25 mouse cellular contexts compared by ENCODE assay signal in the genomic region with DNA sequence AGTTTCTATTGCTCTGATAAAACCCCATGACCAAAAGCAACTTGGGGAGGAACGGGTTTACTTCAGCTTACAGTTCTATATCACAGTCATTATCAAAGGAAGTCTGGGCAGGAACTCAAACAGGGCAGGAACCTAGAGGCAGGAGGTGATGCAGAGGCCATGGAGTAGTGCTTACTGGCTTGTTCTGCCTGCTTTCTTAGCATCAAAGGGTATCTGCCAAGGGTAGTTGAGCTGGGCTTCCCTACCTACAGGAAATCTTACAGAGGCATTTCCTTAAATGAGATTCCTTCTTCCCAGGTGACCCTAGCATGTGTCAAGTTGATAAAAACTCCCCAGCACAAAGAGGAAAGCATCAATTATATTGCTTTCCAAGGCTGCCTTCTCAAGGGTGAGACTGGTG. TPM values are rescaled to one million over a fixed set of nuclear protein-coding genes. Genes with fewer than 3 reads are reported as not detected.
DNase-seq lines count a peak whose midpoint lies in the region; ATAC-seq and TF ChIP-seq lines count a peak whose summit lies in the region.
"Had no signal": no experiment of that assay in that cellular context is flagged by ENCODE, and none has a peak within 500 bp of the region (broad histone marks: within the 10 kb centered on the region; RNA-seq: fewer than 3 reads in every experiment).

No protein-coding gene starts in this region.

- TF ChIP-seq EP300 in heart, postnatal 0 days (IDR thresholded peaks at IDR 0.05; ENCODE audit: low read depth) = no peak

- DNase-seq in heart, adult 11 months = peak; percentile 62
- DNase-seq in heart, postnatal 14 days = no peak
- DNase-seq in heart, postnatal 0 days (ENCODE audit: low spot score) = no peak
- DNase-seq in heart, adult 9 months (ENCODE audit: low spot score in 2 of 2) = no peak
- DNase-seq in kidney, adult 9 months = peak; percentile 39
- DNase-seq in kidney, adult 11 months = no peak
- DNase-seq in kidney, postnatal 4 days = no peak
- DNase-seq: adrenal gland, adult 8-10 months; adrenal gland, postnatal 14 days; adrenal gland, postnatal 36 days; B cell, adult 2 months; cerebellum, adult 11-12 months; cerebellum, adult 2 months; cerebellum, adult 9-10 months; cerebellum, postnatal 10 days; cerebellum, postnatal 25 days had no signal

- peaks cover 46% of the 10 kb centered on the region for H3K4me1 ChIP-seq in heart, postnatal 0 days (ENCODE audit: control insufficient read depth, insufficient read depth)
- peaks cover 6% of the 10 kb centered on the region; the same call in 1 of the 2 replicates for H3K4me1 ChIP-seq in kidney, embryonic 16.5 days (ENCODE audit: insufficient read depth, low read length)
- H3K4me1 ChIP-seq: forebrain, embryonic 13.5 days had no signal

- peaks cover 45% of the 10 kb centered on the region for H3K36me3 ChIP-seq in heart, postnatal 0 days (replicated peaks; ENCODE audit: control insufficient read depth, insufficient read depth, low read length)
- H3K36me3 ChIP-seq in kidney, embryonic 16.5 days (ENCODE audit: insufficient read depth, low read length) = no peaks in the 10 kb centered on the region
- H3K36me3 ChIP-seq: embryonic facial prominence, embryonic 10.5 days; embryonic facial prominence, embryonic 12.5 days had no signal

- TF ChIP-seq CTCF in heart, postnatal 0 days (IDR thresholded peaks at IDR 0.05; ENCODE audit: low read depth) = no peak

- intact Hi-C loops in heart, postnatal 14 days (cut with DNase I) = no loop called here

- H3K27ac ChIP-seq in heart, postnatal 0 days (ENCODE audit: low read depth) = 0 out of 2 replicates have a peak overlapping the region, but pooled peaks have one; percentile 43
- H3K27ac ChIP-seq in kidney, embryonic 16.5 days (ENCODE audit: low read length) = peak overlapping the region; percentile 43; the same call in 1 of the 2 replicates
- H3K27ac ChIP-seq: embryonic facial prominence, embryonic 10.5 days; embryonic facial prominence, embryonic 12.5 days; forebrain, embryonic 13.5 days had no signal

- no peak overlapping the region for H3K4me3 ChIP-seq in heart, postnatal 0 days (ENCODE audit: low read depth, low read length)
- H3K4me3 ChIP-seq in kidney, embryonic 16.5 days (ENCODE audit: low read length) = no peak overlapping the region
- H3K4me3 ChIP-seq: embryonic facial prominence, embryonic 10.5 days; embryonic facial prominence, embryonic 12.5 days; forebrain, embryonic 13.5 days had no signal

- H3K9me3 ChIP-seq in heart, postnatal 0 days (replicated peaks; ENCODE audit: control insufficient read depth, low read length) = no peaks in the 10 kb centered on the region
- H3K9me3 ChIP-seq in kidney, embryonic 16.5 days (ENCODE audit: low read length) = no peaks in the 10 kb centered on the region
- H3K9me3 ChIP-seq: embryonic facial prominence, embryonic 10.5 days; embryonic facial prominence, embryonic 12.5 days; forebrain, embryonic 13.5 days; G1E had no signal

- no peaks in the 10 kb centered on the region for H3K27me3 ChIP-seq in heart, postnatal 0 days (ENCODE audit: control insufficient read depth, insufficient read depth, low read length)
- no peaks in the 10 kb centered on the region for H3K27me3 ChIP-seq in kidney, embryonic 16.5 days (ENCODE audit: insufficient read depth, low read length)
- H3K27me3 ChIP-seq: CH12.LX; embryonic facial prominence, embryonic 12.5 days; forebrain, embryonic 13.5 days; Patski had no signal

- no peak for ATAC-seq in heart, postnatal 0 days (ENCODE audit: insufficient read depth, low read depth)
- no peak for ATAC-seq in kidney, embryonic 16.5 days (ENCODE audit: low FRiP score, low TSS enrichment)
- ATAC-seq: activated CD4-positive, CD25-positive, alpha-beta regulatory T cell, adult 4 months; CD4-positive, CD25-positive, alpha-beta regulatory T cell, adult 4 months; forebrain, embryonic 13.5 days; Patski had no signal

- whole genome bisulfite sequencing in heart, postnatal 0 days = 22% methylated on average over 1 of the region's 1 CpGs
- 53% methylated on average over 1 of the region's 1 CpGs for WGBS in kidney, embryonic 16.5 days

- no peak overlapping the region for H3K4me2 ChIP-seq in heart, postnatal 0 days (ENCODE audit: low read depth, low read length)
- no peak overlapping the region for H3K4me2 ChIP-seq in kidney, embryonic 16.5 days (replicated peaks; ENCODE audit: low read depth, low read length)
- H3K4me2 ChIP-seq: embryonic facial prominence, embryonic 12.5 days; forebrain, embryonic 13.5 days had no signal

- no peak overlapping the region for H3K9ac ChIP-seq in heart, postnatal 0 days (replicated peaks; ENCODE audit: low read depth, low read length)
- no peak overlapping the region for H3K9ac ChIP-seq in kidney, embryonic 16.5 days (replicated peaks; ENCODE audit: low read length)
- H3K9ac ChIP-seq: embryonic facial prominence, embryonic 12.5 days; forebrain, embryonic 13.5 days had no signal

RNA-seq across cellular contexts. Expression of gene Ehd4, which starts 38.0 kb away (rescaled TPM):
- total RNA-seq in heart, postnatal 14 days (2021) = 100 to 1,000 TPM; 439 to 440 TPM
- total RNA-seq in heart, postnatal 0 days (2014; rRNA removed; ENCODE audit: low replicate concordance) = 231 and 250 TPM in 2 replicates
- polyA plus RNA-seq in heart, postnatal 0 days (2015; fragmentation: Nextera tagmentation; extraction: Ambion mirVana) = 438 and 547 TPM in 2 replicates
- polyA plus RNA-seq in kidney, embryonic 16.5 days (2015; fragmentation: Nextera tagmentation; extraction: Ambion mirVana) = 50.4 and 54.0 TPM in 2 replicates

Comparison
In these comparisons a context has a peak if more than half of its experiments do, and no peak if none do; other contexts are left out.
1. DNase-seq: peak in heart, adult 11 months (single experiment) and kidney, adult 9 months (single experiment); none in heart, postnatal 14 days (0 of 2), heart, postnatal 0 days (single experiment), heart, adult 9 months (0 of 2), kidney, adult 11 months (single experiment) and kidney, postnatal 4 days (0 of 2).